Mouse (Mus musculus) fibroblast of lung, adult 2 months (primary cell): ENCODE data around the gene Agxt2.

Experiments
- DNase-seq: peaks from one replicate; pipeline ENCODE4 v3.0.0-alpha.2; 2011; ENCODE audit warnings: low read depth

The Agxt2 gene

GRCm38 (mm10) chr15:10358039-10358948 is at the start of gene Agxt2:
Gene Agxt2, plus strand, starts transcription at chr15:10358532.
- DNase-seq: no peak

- DNase-seq: no peak
These were observed 46.5 kb upstream of the Agxt2 start for GRCm38 (mm10) chr15:10311826-10312225.

- DNase-seq: peak; percentile 44
These were observed 44.5 kb upstream of the Agxt2 start for GRCm38 (mm10) chr15:10313522-10314455.

- no peak for DNase-seq
These were observed 33.3 kb upstream of the Agxt2 start, which contains the start of gene Gm21973 for GRCm38 (mm10) chr15:10325080-10325479. Gene Gm21973, plus strand, starts transcription at chr15:10325380.

GRCm38 (mm10) chr15:10330626-10331025 is 27.7 kb upstream of the Agxt2 start:
- DNase-seq: no peak

GRCm38 (mm10) chr15:10332566-10332965 is 25.8 kb upstream of the Agxt2 start:
- DNase-seq: no peak

GRCm38 (mm10) chr15:10338606-10339005 is 19.7 kb upstream of the Agxt2 start:
- peak; percentile 87 for DNase-seq

GRCm38 (mm10) chr15:10347044-10347443 is 11.3 kb upstream of the Agxt2 start:
- DNase-seq: no peak

- no peak for DNase-seq
These were observed 8.0 kb downstream of the Agxt2 start for GRCm38 (mm10) chr15:10366331-10366730.

- no peak for DNase-seq
These were observed 17.1 kb downstream of the Agxt2 start for GRCm38 (mm10) chr15:10375404-10375803.

GRCm38 (mm10) chr15:10378338-10378959 is 20.1 kb downstream of the Agxt2 start:
- DNase-seq: no peak

- DNase-seq: no peak
These were observed 21.6 kb downstream of the Agxt2 start for GRCm38 (mm10) chr15:10379757-10380458.

- no peak for DNase-seq
These were observed 28.9 kb downstream of the Agxt2 start for GRCm38 (mm10) chr15:10387263-10387662.

GRCm38 (mm10) chr15:10399795-10400194 is 41.5 kb downstream of the Agxt2 start:
- no peak for DNase-seq

GRCm38 (mm10) chr15:10400415-10400814 is 42.1 kb downstream of the Agxt2 start:
- DNase-seq: peak; percentile 36

- peak; percentile 10 for DNase-seq
These were observed 51.5 kb downstream of the Agxt2 start for GRCm38 (mm10) chr15:10409842-10410241.

GRCm38 (mm10) chr15:10410881-10411280 is 52.5 kb downstream of the Agxt2 start:
- DNase-seq: no peak

GRCm38 (mm10) chr15:10413656-10414055 is 55.3 kb downstream of the Agxt2 start:
- no peak for DNase-seq

- no peak for DNase-seq
These were observed 62.9 kb downstream of the Agxt2 start for GRCm38 (mm10) chr15:10421138-10421784.

GRCm38 (mm10) chr15:10421785-10422144 is 63.4 kb downstream of the Agxt2 start:
- DNase-seq: no peak

GRCm38 (mm10) chr15:10426124-10426523 is 67.8 kb downstream of the Agxt2 start:
- no peak for DNase-seq
